Mouse (Mus musculus): ENCODE measurements around the gene Clec16a. TPM values are rescaled to one million over a fixed set of nuclear protein-coding genes. Genes with fewer than 3 reads are reported as not detected.
A peak's percentile ranks its signal among the peaks of the same experiment; 100 is the strongest.

Clec16a gene
- polyA plus RNA-seq, 1 experiment from 2014 or later = 32.1 TPM

DNA sequence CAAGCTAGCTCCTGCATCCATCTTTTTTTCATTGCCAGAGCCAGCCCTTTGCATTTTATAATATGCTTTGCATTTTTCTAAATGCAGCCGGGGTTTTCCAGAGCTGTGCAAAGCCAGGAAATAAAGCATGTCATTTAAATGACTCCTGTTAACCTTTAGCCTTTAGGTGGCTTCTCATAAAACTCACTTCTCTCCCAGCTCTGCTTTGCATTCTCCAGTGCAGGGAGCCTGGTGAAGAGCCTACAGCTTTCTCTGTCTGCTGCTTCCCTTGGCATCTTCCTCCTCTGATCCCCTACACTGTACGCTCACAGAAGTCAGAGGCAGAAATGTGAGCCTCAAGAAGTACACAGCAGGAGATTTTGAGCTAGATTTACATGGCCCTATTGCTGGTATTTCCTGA lies 111.3 kb downstream of the Clec16a start:
- ATAC-seq (replicated peaks; ENCODE audit: insufficient number of reproducible peaks, low FRiP score, low TSS enrichment, low read depth) (no peak), DNase-seq (ENCODE audit: low spot score) (no peak)
- no peak overlapping the region for H3K9ac ChIP-seq (replicated peaks; ENCODE audit: low read length)
- H3K4me3 ChIP-seq (ENCODE audit: low read depth, low read length) = no peak overlapping the region
- 27% methylated on average over 2 of the region's 2 CpGs for WGBS
- no peaks in the 10 kb centered on the region for H3K9me3 ChIP-seq (replicated peaks; ENCODE audit: control insufficient read depth, low read length)
- no peaks in the 10 kb centered on the region for H3K36me3 ChIP-seq (replicated peaks; ENCODE audit: control insufficient read depth, insufficient read depth, low read depth, low read length)
- H3K27me3 ChIP-seq (ENCODE audit: control insufficient read depth, insufficient read depth, low read length) = no peaks in the 10 kb centered on the region
- H3K4me1 ChIP-seq (ENCODE audit: control insufficient read depth, insufficient read depth, low read length) = 0 out of 2 replicates have a peak, but pooled peaks cover 2% of the 10 kb centered on the region
- no peak overlapping the region for H3K4me2 ChIP-seq (ENCODE audit: low read depth, low read length)
- H3K27ac ChIP-seq (replicated peaks; ENCODE audit: low read depth, low read length) = no peak overlapping the region

DNA sequence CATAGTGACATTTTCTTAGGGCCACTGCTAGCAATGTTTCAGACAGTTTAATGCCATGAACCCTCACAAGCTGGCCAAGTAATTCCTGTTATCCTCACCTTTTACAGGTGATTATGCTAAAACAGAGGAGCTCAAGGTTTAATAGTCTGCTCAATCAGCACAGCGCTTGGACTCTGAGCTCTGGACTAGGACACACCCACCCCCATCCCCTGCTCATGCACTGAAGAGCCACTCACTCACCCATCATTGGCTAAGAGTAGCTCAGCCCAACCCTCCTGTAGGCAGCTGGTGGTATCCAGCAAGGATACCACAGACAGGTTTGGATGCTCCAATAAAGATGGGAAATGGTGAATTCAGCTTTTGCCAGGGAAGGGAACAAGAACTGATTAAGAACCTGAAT lies 111.8 kb downstream of the Clec16a start:
- no peaks in the 10 kb centered on the region for H3K9me3 ChIP-seq (replicated peaks; ENCODE audit: control insufficient read depth, low read length)
- no peak overlapping the region for H3K9ac ChIP-seq (replicated peaks; ENCODE audit: low read length)
- no peak for DNase-seq (ENCODE audit: low spot score)
- no peaks in the 10 kb centered on the region for H3K36me3 ChIP-seq (replicated peaks; ENCODE audit: control insufficient read depth, insufficient read depth, low read depth, low read length)
- H3K27ac ChIP-seq (replicated peaks; ENCODE audit: low read depth, low read length) = no peak overlapping the region
- no peaks in the 10 kb centered on the region for H3K27me3 ChIP-seq (ENCODE audit: control insufficient read depth, insufficient read depth, low read length)
- 0 out of 2 replicates have a peak, but pooled peaks cover 2% of the 10 kb centered on the region for H3K4me1 ChIP-seq (ENCODE audit: control insufficient read depth, insufficient read depth, low read length)
- no peak overlapping the region for H3K4me2 ChIP-seq (ENCODE audit: low read depth, low read length)
- ATAC-seq (replicated peaks; ENCODE audit: insufficient number of reproducible peaks, low FRiP score, low TSS enrichment, low read depth) = no peak
- WGBS = 78% methylated on average over 1 of the region's 1 CpGs
- H3K4me3 ChIP-seq (ENCODE audit: low read depth, low read length) = no peak overlapping the region

DNA sequence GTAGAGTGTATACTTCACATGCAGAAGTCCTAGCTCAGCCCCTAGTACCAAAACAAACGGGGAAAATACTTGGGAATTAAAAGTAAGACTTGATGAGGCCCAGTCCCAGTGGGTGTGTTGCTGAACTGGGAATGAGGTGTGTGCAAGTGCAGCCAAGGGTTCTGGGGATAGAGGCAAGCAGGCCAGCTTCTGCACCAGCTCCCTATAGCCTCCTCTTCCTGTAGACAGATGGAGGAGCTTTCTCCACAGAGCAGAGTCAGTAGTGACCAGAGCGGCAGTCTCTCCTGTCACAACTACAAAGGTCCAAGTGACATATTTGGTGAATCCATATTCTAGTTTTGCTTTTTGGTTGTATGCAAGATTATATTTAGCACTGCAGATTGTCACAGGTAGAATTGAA lies 114.1 kb downstream of the Clec16a start:
- 0 out of 2 replicates have a peak, but pooled peaks cover 2% of the 10 kb centered on the region for H3K4me1 ChIP-seq (ENCODE audit: control insufficient read depth, insufficient read depth, low read length)
- no peak overlapping the region for H3K4me2 ChIP-seq (ENCODE audit: low read depth, low read length)
- no peak overlapping the region for H3K9ac ChIP-seq (replicated peaks; ENCODE audit: low read length)
- 86% methylated on average over 2 of the region's 2 CpGs for WGBS
- ATAC-seq (replicated peaks; ENCODE audit: insufficient number of reproducible peaks, low FRiP score, low TSS enrichment, low read depth) (no peak), DNase-seq (ENCODE audit: low spot score) (no peak)
- no peaks in the 10 kb centered on the region for H3K9me3 ChIP-seq (replicated peaks; ENCODE audit: control insufficient read depth, low read length)
- no peak overlapping the region for H3K27ac ChIP-seq (replicated peaks; ENCODE audit: low read depth, low read length)
- H3K27me3 ChIP-seq (ENCODE audit: control insufficient read depth, insufficient read depth, low read length) = no peaks in the 10 kb centered on the region
- H3K4me3 ChIP-seq (ENCODE audit: low read depth, low read length) = no peak overlapping the region
- H3K36me3 ChIP-seq (replicated peaks; ENCODE audit: control insufficient read depth, insufficient read depth, low read depth, low read length) = no peaks in the 10 kb centered on the region

DNA sequence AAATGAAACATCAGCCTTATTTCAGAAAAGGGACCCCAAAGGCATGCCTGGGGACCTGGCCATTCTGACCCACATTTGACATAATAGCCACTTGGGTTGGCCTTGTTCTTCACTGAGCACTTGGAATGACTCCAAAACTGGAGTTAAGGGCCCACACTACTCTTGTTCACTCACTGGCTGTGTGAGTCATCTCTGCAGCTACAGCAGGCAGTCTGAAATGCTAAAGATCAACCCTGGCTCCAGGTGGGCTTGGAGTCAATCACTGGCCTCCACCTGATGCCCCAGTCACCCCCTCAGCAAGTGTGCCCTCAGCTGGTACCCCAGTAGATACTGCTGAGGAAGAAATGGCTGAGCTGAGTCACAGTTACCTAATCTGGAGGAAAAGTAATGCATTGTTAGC lies 115.4 kb downstream of the Clec16a start:
- Histone ChIP-seq H3K27me3 (ENCODE audit: control insufficient read depth, insufficient read depth, low read length) (no peaks in the 10 kb centered on the region), H3K27ac (replicated peaks; ENCODE audit: low read depth, low read length) (no peak overlapping the region), H3K9me3 (replicated peaks; ENCODE audit: control insufficient read depth, low read length) (no peaks in the 10 kb centered on the region), H3K36me3 (replicated peaks; ENCODE audit: control insufficient read depth, insufficient read depth, low read depth, low read length) (no peaks in the 10 kb centered on the region), H3K4me2 (ENCODE audit: low read depth, low read length) (no peak overlapping the region), H3K9ac (replicated peaks; ENCODE audit: low read length) (no peak overlapping the region), H3K4me1 (ENCODE audit: control insufficient read depth, insufficient read depth, low read length) (0 out of 2 replicates have a peak, but pooled peaks cover 2% of the 10 kb centered on the region), H3K4me3 (ENCODE audit: low read depth, low read length) (no peak overlapping the region)
- ATAC-seq (replicated peaks; ENCODE audit: insufficient number of reproducible peaks, low FRiP score, low TSS enrichment, low read depth) (no peak), DNase-seq (ENCODE audit: low spot score) (no peak)

DNA sequence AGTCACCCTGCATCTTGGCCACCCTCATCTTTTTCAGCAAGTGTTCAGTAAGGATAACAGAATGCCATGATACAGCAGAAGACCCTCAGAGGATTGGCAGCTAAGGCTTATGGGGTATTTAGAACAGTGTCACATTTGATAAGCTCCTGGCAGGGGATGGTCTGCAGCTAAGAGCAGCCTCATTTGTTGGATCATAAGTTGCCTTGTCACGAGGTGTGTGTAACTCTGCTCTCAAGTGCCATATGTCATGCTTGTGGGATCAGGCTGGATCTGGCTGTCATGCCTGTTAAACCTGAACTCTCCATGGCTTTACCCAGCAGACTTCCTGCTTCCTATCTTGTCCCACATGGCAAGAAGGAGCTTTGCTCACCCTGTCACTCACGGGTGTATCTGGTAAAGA lies 116.2 kb downstream of the Clec16a start:
- H3K4me2 ChIP-seq (ENCODE audit: low read depth, low read length) = no peak overlapping the region
- 63% methylated on average over 2 of the region's 2 CpGs for WGBS

DNA sequence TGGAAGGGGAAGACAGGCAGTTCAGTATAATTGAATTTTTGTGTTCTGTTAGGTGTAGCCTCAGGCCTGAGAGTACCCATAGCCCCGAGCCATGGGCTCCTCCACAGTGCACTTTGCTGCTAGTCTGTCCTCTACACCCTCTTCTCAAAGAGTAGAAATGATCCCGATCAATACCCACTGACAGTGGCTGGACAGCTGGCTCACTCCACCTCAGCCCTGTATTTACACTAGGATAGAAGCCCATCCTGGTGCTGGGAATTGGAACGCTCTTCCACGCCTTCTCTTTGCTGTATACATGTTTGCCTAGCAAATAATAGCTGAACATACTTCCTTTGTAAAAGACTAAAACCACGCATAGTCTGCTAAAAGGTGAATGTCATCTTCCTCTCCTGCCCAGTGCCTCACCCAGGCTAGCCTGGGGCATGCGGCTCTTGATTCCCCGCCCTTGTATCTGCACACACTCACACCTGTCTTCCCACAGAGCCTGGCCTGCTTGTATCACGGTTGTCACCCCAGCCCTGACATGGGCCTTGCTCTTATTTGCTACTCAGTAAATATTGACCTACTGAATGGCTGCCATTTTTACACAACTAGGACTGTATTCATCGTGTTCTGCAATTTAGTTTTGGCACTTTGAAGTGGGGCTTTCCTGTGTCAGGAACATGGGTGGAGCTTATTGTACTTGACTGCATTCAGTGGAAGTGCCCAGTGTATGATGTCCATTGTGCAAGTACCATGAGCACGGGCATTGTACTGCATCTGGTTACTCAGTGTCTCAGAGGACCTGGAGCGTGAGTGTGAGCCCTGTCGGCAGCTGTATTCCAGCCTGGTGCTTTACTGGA lies 119.0 kb downstream of the Clec16a start:
- WGBS = 84% methylated on average over 12 of the region's 12 CpGs
- no peak overlapping the region for H3K9ac ChIP-seq (replicated peaks; ENCODE audit: low read length)
- ATAC-seq (replicated peaks; ENCODE audit: insufficient number of reproducible peaks, low FRiP score, low TSS enrichment, low read depth) (no peak), DNase-seq (ENCODE audit: low spot score) (no peak)
- no peaks in the 10 kb centered on the region; the same call in 1 of the 2 replicates for H3K4me1 ChIP-seq (ENCODE audit: control insufficient read depth, insufficient read depth, low read length)
- H3K27ac ChIP-seq (replicated peaks; ENCODE audit: low read depth, low read length) = no peak overlapping the region
- H3K36me3 ChIP-seq (replicated peaks; ENCODE audit: control insufficient read depth, insufficient read depth, low read depth, low read length) = no peaks in the 10 kb centered on the region
- H3K9me3 ChIP-seq (replicated peaks; ENCODE audit: control insufficient read depth, low read length) = no peaks in the 10 kb centered on the region
- no peaks in the 10 kb centered on the region for H3K27me3 ChIP-seq (ENCODE audit: control insufficient read depth, insufficient read depth, low read length)
- no peak overlapping the region for H3K4me3 ChIP-seq (ENCODE audit: low read depth, low read length)
- no peak overlapping the region for H3K4me2 ChIP-seq (ENCODE audit: low read depth, low read length)

More for the DNA sequence above, 116.2 kb downstream of the Clec16a start:
- ATAC-seq (replicated peaks; ENCODE audit: insufficient number of reproducible peaks, low FRiP score, low TSS enrichment, low read depth) (no peak), DNase-seq (ENCODE audit: low spot score) (no peak)
- H3K27ac ChIP-seq (replicated peaks; ENCODE audit: low read depth, low read length) = no peak overlapping the region
- H3K36me3 ChIP-seq (replicated peaks; ENCODE audit: control insufficient read depth, insufficient read depth, low read depth, low read length) = no peaks in the 10 kb centered on the region
- no peak overlapping the region for H3K9ac ChIP-seq (replicated peaks; ENCODE audit: low read length)
- H3K27me3 ChIP-seq (ENCODE audit: control insufficient read depth, insufficient read depth, low read length) = no peaks in the 10 kb centered on the region
- H3K4me1 ChIP-seq (ENCODE audit: control insufficient read depth, insufficient read depth, low read length) = no peaks in the 10 kb centered on the region
- no peaks in the 10 kb centered on the region for H3K9me3 ChIP-seq (replicated peaks; ENCODE audit: control insufficient read depth, low read length)
- no peak overlapping the region for H3K4me3 ChIP-seq (ENCODE audit: low read depth, low read length)

DNA sequence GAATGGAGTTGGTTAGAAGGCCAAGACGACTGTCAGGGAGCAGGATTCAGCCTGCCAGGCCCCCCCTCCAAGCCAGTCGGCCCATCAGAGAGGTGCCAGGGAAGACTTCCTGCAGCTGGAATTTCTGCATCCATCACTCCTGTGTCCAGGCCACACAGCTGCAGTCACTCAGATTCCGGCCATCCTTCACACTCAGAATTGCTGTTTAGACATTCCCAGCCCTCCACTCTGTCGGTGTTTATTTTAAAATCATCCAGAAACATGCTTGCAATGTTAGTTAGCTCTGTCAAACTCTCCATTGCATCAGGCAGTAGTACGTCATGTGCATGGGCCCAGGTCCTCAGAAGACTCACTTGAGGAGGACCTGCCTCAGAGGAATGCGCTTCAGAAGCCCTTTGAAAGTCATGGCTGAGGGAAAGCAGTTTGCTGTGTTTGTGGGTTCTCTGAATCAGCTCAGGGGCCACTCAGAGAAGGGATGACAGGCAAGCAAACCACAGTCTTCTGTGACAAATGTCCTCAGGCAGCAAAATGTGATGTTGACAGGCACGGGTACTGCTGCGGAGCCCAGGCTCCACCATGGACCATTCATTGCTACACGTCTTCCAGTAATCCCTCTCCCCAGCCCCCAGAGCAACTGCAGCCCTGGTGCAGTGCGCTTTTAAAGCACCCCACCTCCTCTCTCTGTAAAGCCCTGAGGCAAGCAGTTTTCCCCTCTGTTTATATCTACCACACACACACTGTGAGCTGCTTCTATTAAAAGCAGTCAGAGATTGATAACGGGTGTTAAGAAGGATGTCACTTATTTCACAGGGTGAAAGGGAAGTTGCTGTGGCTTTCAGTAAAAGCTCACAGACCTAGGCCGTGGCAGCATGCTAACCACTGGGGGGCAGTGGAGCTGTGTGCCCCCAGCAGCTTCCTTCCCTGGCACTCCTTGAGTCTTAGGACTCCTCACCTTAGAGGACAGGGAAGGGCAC lies 120.1 kb downstream of the Clec16a start:
- no peaks in the 10 kb centered on the region for H3K36me3 ChIP-seq (replicated peaks; ENCODE audit: control insufficient read depth, insufficient read depth, low read depth, low read length)
- H3K4me3 ChIP-seq (ENCODE audit: low read depth, low read length) = no peak overlapping the region
- no peak overlapping the region for H3K27ac ChIP-seq (replicated peaks; ENCODE audit: low read depth, low read length)
- no peaks in the 10 kb centered on the region for H3K9me3 ChIP-seq (replicated peaks; ENCODE audit: control insufficient read depth, low read length)
- 48% methylated on average over 12 of the region's 12 CpGs for WGBS
- H3K9ac ChIP-seq (replicated peaks; ENCODE audit: low read length) = no peak overlapping the region
- DNase-seq (ENCODE audit: low spot score) (peak; percentile 49), ATAC-seq (replicated peaks; ENCODE audit: insufficient number of reproducible peaks, low FRiP score, low TSS enrichment, low read depth) (no peak; the same call in 1 of the 2 replicates)
- no peaks in the 10 kb centered on the region for H3K27me3 ChIP-seq (ENCODE audit: control insufficient read depth, insufficient read depth, low read length)
- no peaks in the 10 kb centered on the region; the same call in 1 of the 2 replicates for H3K4me1 ChIP-seq (ENCODE audit: control insufficient read depth, insufficient read depth, low read length)
- no peak overlapping the region for H3K4me2 ChIP-seq (ENCODE audit: low read depth, low read length)
